Mouse (Mus musculus): ENCODE measurements around the gene Ybx2. TPM values are rescaled to one million over a fixed set of nuclear protein-coding genes. Genes with fewer than 3 reads are reported as not detected.
"Not testable (repeated sequence)": the region's sequence is repeated elsewhere in the genome, so short reads cannot be mapped to it uniquely, and the experiment has no call there.

Gene Ybx2
- total RNA-seq, 2 experiments from 2014 or later, result 18.8 to 23.4 TPM

DNA sequence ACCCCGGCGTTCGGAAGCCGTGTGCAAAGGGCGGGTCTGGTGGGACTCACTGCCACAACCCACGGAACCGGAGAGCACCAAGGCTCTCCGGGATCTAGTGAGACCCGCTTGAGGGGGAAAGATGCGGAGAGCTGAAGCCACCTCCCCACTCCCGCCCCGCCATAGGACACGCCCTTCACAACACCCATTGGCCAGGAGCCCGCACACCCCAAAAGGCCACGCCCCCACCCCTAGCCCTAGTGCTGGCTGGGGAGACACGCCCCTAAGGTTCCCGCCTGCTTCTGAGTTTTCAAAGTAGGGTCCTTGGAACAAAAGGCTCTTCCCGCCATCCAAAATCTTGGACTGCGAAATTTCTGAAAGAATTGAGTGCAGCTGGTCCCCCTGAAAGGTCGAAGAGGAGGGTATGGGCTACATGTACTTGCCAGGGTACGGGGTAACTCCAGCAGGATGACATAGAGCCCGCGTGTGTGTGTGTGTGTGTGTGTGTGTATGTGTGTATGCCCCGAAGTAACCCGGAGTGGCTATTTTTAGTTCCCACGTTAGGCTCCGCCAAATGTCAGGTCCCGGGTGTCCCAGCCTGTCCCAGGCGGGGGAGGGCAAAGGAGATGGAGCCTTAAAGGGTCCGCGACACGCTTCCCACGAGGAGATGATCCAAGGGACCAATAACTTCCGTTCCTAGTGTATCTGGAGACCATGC lies 12.6 kb downstream of the Ybx2 start, which contains the start of gene Slc2a4:
TSS of gene Slc2a4 (minus strand) at position 123 of the 697 bp plus-strand sequence.
- DNase-seq (ENCODE audit: low spot score), result peak; percentile 85
- intact Hi-C loops (cut with DNase I), result no loop called here

DNA sequence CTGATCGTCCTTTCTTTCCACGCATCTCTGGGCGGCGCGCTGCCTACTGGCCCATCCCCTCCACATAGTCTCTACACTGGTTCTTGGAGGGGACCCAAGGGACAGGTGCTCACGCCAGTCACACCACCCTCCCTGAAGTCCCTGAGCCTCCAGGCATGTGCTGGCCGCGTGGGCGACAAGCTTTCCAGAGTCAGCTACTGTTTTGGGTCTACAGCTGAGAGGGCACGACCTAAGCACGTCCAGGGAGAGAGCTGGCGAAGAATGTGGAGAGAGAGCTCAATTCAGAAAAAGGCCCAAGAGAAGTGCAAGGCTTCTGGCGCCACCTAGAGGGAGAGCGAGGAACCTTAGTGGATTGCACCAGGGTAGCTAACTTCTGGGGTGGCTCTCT lies 13.2 kb downstream of the Ybx2 start:
- intact Hi-C loops (cut with DNase I), result loop anchor here (1.0 kb wide), 1 partner anchor 14 kb away; no protein-coding TSS in a partner anchor

DNA sequence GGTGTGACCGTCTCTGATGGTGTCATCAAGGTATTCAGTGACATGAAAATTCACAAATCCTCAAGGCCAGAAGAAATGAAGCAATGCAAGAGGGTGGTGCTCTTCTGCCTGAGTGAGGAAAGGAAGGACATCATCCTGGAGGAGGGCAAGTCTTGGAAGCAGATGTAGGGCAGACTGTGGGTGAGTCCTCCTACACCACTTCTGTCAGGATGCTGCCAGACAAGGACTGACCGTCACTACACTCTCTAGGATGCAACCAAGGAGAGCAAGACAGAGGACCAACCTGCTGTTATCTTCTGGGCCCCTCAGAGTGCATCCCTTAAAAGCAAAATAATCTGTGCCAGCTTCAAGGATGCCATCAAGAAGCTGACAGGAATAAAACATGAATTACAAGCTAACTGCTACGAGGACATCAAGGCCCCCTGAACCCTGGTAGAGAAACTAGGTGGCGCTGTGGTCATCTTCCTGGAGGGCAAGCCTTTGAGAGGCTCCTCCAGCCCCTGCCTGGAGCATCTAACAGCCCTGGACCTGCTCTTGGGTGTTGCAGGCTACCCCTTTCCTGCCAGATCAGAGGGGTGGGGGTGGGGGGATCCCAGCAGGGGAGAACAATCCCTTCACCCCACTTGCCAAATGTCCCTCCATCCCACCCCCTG lies 15.3 kb downstream of the Ybx2 start:
- intact Hi-C loops (cut with DNase I), result loop anchor here (2.0 kb wide), 1 partner anchor 72 kb away; the partner anchor contains the start of gene Tmem95
- no peak for DNase-seq (ENCODE audit: low spot score)

More for the DNA sequence above, 13.2 kb downstream of the Ybx2 start:
- peak; percentile 72 for DNase-seq (ENCODE audit: low spot score)

- intact Hi-C loops (cut with DNase I), result no loop called here
- DNase-seq (ENCODE audit: low spot score), result no peak
Measured at GRCm38 (mm10) chr11:69952274-69952673, 16.7 kb downstream of the Ybx2 start.

- intact Hi-C loops (cut with DNase I), result no loop called here
- DNase-seq (ENCODE audit: low spot score), result no peak
Measured at GRCm38 (mm10) chr11:69953267-69953915, 17.8 kb downstream of the Ybx2 start.

DNA sequence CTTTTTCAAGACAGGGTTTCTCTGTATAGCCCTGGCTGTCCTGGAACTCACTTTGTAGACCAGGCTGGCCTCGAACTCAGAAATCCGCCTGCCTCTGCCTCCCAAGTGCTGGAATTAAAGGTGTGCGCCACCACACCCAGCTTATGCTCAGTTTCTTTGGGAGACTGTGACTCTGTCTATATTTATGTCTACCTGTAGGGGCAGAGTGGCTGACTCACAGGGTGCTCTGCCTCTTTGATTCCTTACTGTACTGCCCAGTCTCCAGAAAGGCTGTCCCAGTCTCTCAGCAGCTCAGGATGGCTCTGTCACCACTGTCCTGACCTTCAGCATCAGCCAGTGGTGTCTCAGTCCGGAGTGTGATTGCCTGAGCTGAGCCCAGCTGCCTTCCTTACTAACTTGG lies 20.0 kb downstream of the Ybx2 start:
- intact Hi-C loops (cut with DNase I); DNase-seq (ENCODE audit: low spot score): not testable (repeated sequence)

GRCm38 (mm10) chr11:69956218-69956617 lies 20.6 kb downstream of the Ybx2 start:
- DNase-seq (ENCODE audit: low spot score), result no peak
- intact Hi-C loops (cut with DNase I), result no loop called here

- no peak for DNase-seq (ENCODE audit: low spot score)
- intact Hi-C loops (cut with DNase I), result no loop called here
Measured at GRCm38 (mm10) chr11:69960616-69961015, 25.0 kb downstream of the Ybx2 start.

- intact Hi-C loops (cut with DNase I), result no loop called here
Measured at GRCm38 (mm10) chr11:69961841-69962240, 26.2 kb downstream of the Ybx2 start.

DNA sequence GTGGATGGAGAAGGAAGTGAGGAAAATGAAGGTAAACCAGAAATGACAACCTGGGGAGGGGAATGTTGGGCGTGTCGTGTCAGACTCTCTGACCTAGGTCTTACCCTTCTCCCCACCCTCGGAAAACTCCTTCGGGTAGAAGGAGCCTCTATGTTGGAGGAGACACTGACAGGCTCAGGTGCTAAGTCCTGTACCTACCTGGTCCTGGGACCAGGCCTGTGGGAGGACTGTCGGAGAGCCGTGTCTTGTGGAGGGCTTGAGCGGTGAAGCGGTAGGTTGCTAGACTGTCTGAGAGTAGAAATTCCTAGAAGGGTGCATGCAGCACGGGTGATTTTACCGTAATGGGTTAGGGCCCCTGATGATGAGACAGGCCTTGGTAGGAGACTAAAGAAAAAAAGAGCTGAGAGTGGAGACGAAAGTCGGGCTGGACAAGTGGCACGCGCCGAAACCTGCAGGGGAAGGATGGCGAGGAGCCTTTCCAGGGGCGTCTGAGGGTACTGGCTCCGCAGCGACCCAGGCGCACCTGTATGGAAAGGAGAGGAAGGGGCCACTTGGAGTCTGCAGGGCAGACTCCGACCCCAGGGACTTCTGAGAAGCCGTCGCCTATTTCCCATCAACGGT lies 29.2 kb downstream of the Ybx2 start, which contains the start of gene Cldn7:
TSS of gene Cldn7 (plus strand) at position 130 of the 621 bp plus-strand sequence.
- intact Hi-C loops (cut with DNase I), result loop anchor here (5.0 kb wide), 1 partner anchor 37 kb away; no protein-coding TSS in a partner anchor
- no peak for DNase-seq (ENCODE audit: low spot score)

More at GRCm38 (mm10) chr11:69961841-69962240, 26.2 kb downstream of the Ybx2 start:
- DNase-seq (ENCODE audit: low spot score), result no peak

DNA sequence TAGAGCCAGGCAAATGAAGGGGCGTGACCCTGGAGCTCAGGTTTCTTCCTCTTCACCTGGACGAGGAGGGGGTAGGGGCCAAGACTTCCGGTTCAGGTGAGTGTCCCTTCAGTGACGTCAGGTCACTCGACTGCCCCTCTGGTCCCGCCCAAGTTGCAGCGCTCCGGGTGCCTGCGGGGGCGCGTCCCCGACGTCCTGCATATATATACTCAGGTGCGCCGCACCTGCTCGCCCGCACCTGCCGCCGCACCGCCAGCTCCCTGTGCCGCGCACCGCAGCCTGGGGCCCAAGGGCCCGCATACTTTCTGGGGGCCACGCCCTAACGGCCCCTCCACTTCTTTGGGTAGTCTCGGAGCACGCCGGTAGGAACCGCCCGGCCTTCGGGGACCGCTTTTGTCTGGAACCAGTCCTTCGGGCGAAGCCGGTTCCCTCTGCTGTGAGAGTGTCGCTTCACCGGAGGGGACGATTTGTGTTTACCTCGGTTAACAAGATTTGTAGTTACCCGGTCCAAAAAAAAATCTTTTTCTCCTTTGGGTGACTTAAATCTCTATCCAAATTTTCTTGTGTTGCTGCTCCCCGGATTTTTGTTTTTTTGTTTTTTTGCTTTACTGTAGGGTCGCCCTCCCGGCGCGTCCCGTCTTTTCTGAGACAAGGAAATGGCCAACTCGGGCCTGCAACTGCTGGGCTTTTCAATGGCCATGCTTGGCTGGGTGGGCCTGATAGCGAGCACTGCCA lies 29.8 kb downstream of the Ybx2 start:
- intact Hi-C loops (cut with DNase I), result loop anchor here (5.0 kb wide), 1 partner anchor 38 kb away; no protein-coding TSS in a partner anchor
- DNase-seq (ENCODE audit: low spot score), result no peak

GRCm38 (mm10) chr11:69966006-69966859 lies 30.6 kb downstream of the Ybx2 start:
- intact Hi-C loops (cut with DNase I), result loop anchor here (5.0 kb wide), 1 partner anchor 39 kb away; no protein-coding TSS in a partner anchor
- DNase-seq (ENCODE audit: low spot score), result no peak

GRCm38 (mm10) chr11:69966860-69967517 lies 31.4 kb downstream of the Ybx2 start:
- DNase-seq (ENCODE audit: low spot score), result no peak
- intact Hi-C loops (cut with DNase I), result loop anchor here (5.0 kb wide), 1 partner anchor 40 kb away; no protein-coding TSS in a partner anchor

DNA sequence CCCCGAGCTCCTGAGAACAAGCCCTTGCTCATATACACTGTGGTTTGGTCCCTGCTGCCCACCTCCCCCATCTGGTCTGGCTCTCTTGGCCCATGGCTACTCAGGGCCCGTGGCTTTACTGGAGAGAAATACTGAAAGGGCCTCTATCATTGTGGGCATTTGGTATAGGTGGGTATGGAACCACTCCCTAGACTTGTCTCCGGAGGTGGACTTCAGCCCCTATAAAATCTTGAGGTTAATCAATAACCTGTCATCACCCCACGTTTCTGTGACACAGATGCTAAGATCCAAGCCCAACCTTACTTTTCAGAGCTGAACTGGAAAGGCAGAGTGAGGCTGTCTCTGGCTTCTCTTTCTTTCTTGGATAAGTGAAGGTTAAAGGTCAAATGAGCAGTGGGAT lies 33.2 kb downstream of the Ybx2 start:
- DNase-seq (ENCODE audit: low spot score), result no peak
- intact Hi-C loops (cut with DNase I), result loop anchor here (5.0 kb wide), 1 partner anchor 41 kb away; no protein-coding TSS in a partner anchor

- intact Hi-C loops (cut with DNase I), result no loop called here
- no peak for DNase-seq (ENCODE audit: low spot score)
Measured at GRCm38 (mm10) chr11:69970222-69970621, 34.6 kb downstream of the Ybx2 start.

GRCm38 (mm10) chr11:69970775-69971174 lies 35.2 kb downstream of the Ybx2 start:
- intact Hi-C loops (cut with DNase I), result no loop called here
- no peak for DNase-seq (ENCODE audit: low spot score)

- DNase-seq (ENCODE audit: low spot score), result no peak
- intact Hi-C loops (cut with DNase I), result no loop called here
Measured at GRCm38 (mm10) chr11:69974907-69975306, 39.3 kb downstream of the Ybx2 start.

DNA sequence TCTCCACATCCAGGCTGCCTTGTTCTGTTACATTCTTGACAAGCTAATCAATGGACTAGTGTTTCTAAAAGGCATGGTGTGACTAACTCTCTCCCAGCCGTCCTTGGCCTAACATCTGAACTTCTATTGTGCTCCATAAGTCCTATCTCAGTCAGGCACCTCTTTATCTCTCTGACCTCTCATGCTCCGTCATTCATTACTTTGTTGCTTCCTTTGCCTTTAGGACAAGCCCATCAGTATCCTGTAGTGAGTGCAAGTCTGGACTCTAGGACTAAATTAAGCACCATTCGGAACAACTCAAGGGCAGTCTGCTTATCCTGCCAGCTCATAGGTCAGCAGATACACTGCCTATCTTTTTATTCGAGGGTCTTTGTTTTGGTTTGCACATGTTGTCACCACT lies 40.7 kb downstream of the Ybx2 start:
- DNase-seq (ENCODE audit: low spot score), result no peak
- intact Hi-C loops (cut with DNase I), result no loop called here

All from heart, postnatal 25 days (tissue).